Mouse (Mus musculus) limb, embryonic 15.5 days (tissue): ENCODE results near the gene Pdzd7. TPM values are rescaled to one million over a fixed set of nuclear protein-coding genes. Genes with fewer than 3 reads are reported as not detected.

Experiments
- ATAC-seq: fragments of 200-750 bp; cut with Nextera tagmentation; 2 replicates; pipeline ENCODE4 v1.8.0; 2017; ENCODE audit warnings: low read depth, moderate TSS enrichment; ENCODE audit not compliant: insufficient number of reproducible peaks, low FRiP score, low TSS enrichment
- H3K27ac ChIP-seq: fragments of 300-500 bp; sonication (generic); 2 replicates; pipeline ENCODE4 v1.5.1; 2015; ENCODE audit warnings: moderate library complexity, mild to moderate bottlenecking, inconsistent platforms
- H3K27me3 ChIP-seq: fragments of 300-500 bp; sonication (generic); 2 replicates; pipeline ENCODE4 v1.6.1; 2015; ENCODE audit warnings: inconsistent platforms
- H3K36me3 ChIP-seq: fragments of 300-500 bp; sonication (generic); 2 replicates; pipeline ENCODE4 v1.6.1; 2015; ENCODE audit warnings: inconsistent platforms
- H3K4me1 ChIP-seq: fragments of 300-500 bp; sonication (generic); 2 replicates; pipeline ENCODE4 v1.6.1; 2015; ENCODE audit warnings: inconsistent platforms
- H3K4me2 ChIP-seq: fragments of 300-500 bp; sonication (generic); 2 replicates; pipeline ENCODE4 v1.6.1; 2015; ENCODE audit warnings: mild to moderate bottlenecking, inconsistent platforms
- H3K4me3 ChIP-seq: fragments of 300-500 bp; sonication (generic); 2 replicates; pipeline ENCODE4 v1.5.1; 2015; ENCODE audit warnings: mild to moderate bottlenecking, inconsistent platforms
- H3K9ac ChIP-seq: fragments of 300-500 bp; sonication (generic); 2 replicates; pipeline ENCODE4 v1.6.1; 2015; ENCODE audit warnings: inconsistent platforms
- H3K9me3 ChIP-seq: fragments of 300-500 bp; sonication (generic); 2 replicates; pipeline ENCODE4 v1.6.1; 2016; ENCODE audit warnings: inconsistent platforms
- whole genome bisulfite sequencing: fragments of 180-500 bp; shearing (Covaris S2); methylation state at CpG from one replicate; pipeline ENCODE4 v1.1.7; 2015; 5-methylcytosine and 5-hydroxymethylcytosine counted together
- polyA plus RNA-seq: library from polyadenylated mRNA; unstranded; fragments of >200 nt; fragmentation: Nextera tagmentation; extraction: Ambion mirVana; gene quantifications from 2 replicates; pipeline ENCODE4 v1.2.1, GENCODE M21; 2015

The Pdzd7 gene
- polyA plus RNA-seq, 1 experiment from 2014 or later: 0.37 TPM

DNA sequence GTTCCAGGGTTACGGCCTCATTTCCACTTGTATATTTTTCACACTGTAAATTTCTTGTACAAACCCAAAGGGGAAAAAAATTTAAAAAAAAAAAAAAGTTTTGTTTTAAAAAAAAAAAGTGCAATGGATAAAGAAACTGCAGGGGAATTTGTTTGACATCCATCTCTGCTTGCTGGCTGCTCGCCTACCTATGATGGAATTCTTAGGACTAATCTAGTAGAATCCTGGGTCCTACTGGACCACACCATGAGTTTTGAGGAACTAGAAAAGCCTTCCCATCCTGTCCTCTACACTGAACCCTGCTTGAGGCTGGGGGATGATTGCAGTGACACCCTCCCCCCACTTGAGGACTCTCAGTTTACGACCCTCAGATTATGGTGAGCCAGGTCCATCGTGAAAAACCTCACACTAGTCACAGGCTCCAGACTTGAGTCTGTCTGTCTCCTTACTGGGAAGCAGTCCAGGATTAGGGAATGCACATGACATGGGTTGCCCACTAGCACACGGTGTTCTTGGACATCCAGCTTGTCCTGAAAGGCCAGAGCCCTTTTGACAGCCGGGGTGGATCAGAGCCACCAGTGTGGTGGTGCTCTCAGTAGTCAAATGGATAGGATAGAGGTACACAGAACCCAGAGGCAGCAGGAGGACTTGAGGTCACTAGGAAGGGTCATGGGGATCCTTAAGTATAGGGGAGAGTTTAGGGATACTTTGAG, 18.4 kb downstream of the Pdzd7 start:
- 70% methylated on average over 6 of the region's 6 CpGs for WGBS
- Histone ChIP-seq H3K9ac (no peak overlapping the region), H3K27me3 (no peaks in the 10 kb centered on the region)

DNA sequence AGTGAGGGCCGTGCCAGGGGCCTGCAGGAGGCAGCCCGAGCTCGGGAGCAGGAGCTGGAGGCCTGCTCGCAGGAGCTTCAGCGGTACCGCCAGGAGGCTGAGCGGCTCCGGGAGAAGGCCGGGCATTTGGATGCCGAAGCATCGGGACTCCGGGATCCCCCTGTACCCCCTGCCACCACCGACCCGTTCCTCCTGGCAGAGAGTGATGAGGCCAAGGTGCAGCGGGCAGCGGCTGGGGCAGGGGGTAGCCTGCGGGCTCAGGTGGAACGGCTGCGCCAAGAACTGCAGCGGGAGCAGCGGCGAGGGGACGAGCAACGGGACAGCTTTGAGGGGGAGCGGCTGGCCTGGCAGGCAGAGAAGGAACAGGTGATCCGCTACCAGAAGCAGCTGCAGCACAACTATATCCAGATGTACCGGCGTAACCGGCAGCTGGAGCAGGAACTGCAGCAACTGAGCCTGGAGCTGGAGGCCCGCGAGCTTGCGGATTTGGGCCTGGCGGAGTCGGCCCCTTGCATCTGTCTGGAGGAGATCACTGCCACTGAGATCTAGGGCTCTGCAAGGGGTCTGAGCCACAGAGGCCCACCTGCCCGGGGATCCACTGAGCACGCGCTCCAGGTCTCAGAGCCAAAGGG, 19.5 kb downstream of the Pdzd7 start:
- 75% methylated on average over 37 of the region's 37 CpGs for WGBS
- no peak for ATAC-seq
- Histone ChIP-seq H3K4me2 (no peak overlapping the region), H3K4me1 (peaks cover 24% of the 10 kb centered on the region), H3K9ac (no peak overlapping the region), H3K9me3 (no peaks in the 10 kb centered on the region), H3K27ac (no peak overlapping the region), H3K4me3 (no peak overlapping the region), H3K36me3 (peaks cover 71% of the 10 kb centered on the region), H3K27me3 (no peaks in the 10 kb centered on the region)

More for the DNA sequence above, 18.4 kb downstream of the Pdzd7 start:
- Histone ChIP-seq H3K4me1 (peaks cover 27% of the 10 kb centered on the region), H3K36me3 (peaks cover 62% of the 10 kb centered on the region), H3K27ac (no peak overlapping the region), H3K9me3 (no peaks in the 10 kb centered on the region), H3K4me3 (no peak overlapping the region), H3K4me2 (no peak overlapping the region)
- no peak for ATAC-seq

DNA sequence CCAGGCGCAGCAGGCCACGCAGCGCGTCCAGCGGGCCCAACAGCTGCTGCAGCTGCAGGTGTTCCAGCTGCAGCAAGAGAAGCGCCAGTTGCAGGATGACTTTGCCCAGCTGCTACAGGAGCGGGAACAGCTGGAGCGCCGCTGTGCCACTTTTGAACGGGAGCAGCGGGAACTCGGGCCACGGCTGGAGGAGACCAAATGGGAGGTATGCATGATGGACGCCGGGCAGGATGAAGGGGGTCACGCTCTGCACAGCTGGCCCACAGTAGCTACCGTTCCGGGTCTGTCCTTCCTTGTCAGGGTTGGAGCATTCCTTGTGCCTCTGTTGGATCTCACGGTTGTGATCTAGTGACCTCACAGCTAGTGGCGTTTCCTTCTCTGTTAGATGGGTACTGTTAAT, 20.7 kb downstream of the Pdzd7 start:
- Histone ChIP-seq H3K9me3 (no peaks in the 10 kb centered on the region), H3K9ac (no peak overlapping the region), H3K4me1 (peaks cover 24% of the 10 kb centered on the region), H3K27ac (no peak overlapping the region), H3K36me3 (peaks cover 71% of the 10 kb centered on the region), H3K27me3 (no peaks in the 10 kb centered on the region), H3K4me3 (no peak overlapping the region), H3K4me2 (no peak overlapping the region)
- no peak for ATAC-seq
- 88% methylated on average over 20 of the region's 20 CpGs for WGBS

DNA sequence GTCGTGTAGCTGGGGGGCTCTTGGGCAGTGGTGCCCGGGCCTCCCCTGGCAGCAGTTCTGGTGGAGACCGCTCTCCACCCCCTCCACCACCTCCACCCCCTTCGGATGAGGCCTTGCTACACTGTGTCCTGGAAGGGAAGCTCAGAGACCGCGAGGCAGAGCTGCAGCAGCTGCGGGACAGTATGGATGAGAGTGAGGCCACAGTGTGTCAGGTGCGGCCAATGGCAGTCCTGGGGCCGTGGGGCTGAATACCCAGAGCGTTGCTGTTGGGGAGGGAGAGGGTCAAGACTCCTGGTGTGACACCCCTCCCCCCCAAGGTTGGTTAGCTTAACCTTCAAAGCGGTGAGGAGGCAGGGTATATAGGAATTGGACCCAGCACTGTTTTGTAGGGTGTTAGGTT, 21.5 kb downstream of the Pdzd7 start:
- Histone ChIP-seq H3K4me3 (no peak overlapping the region), H3K9ac (no peak overlapping the region), H3K9me3 (no peaks in the 10 kb centered on the region), H3K4me2 (no peak overlapping the region), H3K4me1 (peaks cover 31% of the 10 kb centered on the region), H3K36me3 (peaks cover 70% of the 10 kb centered on the region), H3K27me3 (no peaks in the 10 kb centered on the region), H3K27ac (no peak overlapping the region)
- ATAC-seq: no peak
- WGBS: 84% methylated on average over 11 of the region's 11 CpGs

DNA sequence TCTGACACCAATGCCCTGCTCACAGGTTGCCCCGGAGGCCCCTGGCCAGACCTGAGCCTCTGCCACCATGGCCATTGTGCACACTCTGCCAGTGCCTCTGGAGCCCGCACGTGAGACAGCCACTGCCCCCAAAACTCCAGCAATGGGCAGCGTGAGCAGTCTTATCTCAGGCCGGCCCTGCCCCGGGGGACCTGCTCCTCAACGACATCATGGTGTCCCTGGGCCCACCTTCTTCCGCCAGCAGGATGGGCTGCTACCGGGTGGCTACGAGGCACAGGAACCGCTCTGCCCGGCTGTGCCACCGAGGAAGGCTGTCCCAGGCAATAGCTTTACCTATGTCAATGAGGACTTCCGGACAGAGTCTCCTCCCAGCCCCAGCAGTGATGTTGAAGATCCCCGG, 24.2 kb downstream of the Pdzd7 start:
- H3K9me3 ChIP-seq: no peaks in the 10 kb centered on the region

DNA sequence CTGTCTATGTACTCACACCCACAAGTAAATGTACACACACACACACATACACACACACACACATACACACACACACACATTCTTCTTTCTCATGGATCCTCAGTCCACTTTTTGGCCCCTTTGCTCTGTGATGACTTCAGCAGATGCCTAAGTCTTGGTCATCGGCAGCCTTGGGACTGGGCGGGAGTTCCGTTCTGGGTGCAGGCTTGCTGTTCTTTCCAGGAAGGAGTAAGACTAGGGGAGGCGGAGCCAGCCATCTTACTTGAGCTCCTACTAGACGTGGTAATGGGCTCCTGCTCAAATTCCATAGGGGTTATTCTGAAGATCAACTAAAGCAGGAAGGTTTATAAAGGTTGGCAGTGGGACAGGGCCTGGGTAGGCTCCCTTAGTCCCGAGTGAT, 25.2 kb downstream of the Pdzd7 start:
- H3K4me1 ChIP-seq: peaks cover 47% of the 10 kb centered on the region
- H3K36me3 ChIP-seq: peaks cover 34% of the 10 kb centered on the region

More for the DNA sequence above, 24.2 kb downstream of the Pdzd7 start:
- no peaks in the 10 kb centered on the region for H3K27me3 ChIP-seq
- H3K4me3 ChIP-seq: peak overlapping the region; percentile 12; the same call in 1 of the 2 replicates
- ATAC-seq: no peak
- H3K4me2 ChIP-seq: peak overlapping the region; percentile 29; the same call in 1 of the 2 replicates
- no peak overlapping the region for H3K9ac ChIP-seq
- H3K27ac ChIP-seq: no peak overlapping the region
- 92% methylated on average over 15 of the region's 15 CpGs for WGBS
- H3K4me1 ChIP-seq: peaks cover 38% of the 10 kb centered on the region
- H3K36me3 ChIP-seq: peaks cover 44% of the 10 kb centered on the region

DNA sequence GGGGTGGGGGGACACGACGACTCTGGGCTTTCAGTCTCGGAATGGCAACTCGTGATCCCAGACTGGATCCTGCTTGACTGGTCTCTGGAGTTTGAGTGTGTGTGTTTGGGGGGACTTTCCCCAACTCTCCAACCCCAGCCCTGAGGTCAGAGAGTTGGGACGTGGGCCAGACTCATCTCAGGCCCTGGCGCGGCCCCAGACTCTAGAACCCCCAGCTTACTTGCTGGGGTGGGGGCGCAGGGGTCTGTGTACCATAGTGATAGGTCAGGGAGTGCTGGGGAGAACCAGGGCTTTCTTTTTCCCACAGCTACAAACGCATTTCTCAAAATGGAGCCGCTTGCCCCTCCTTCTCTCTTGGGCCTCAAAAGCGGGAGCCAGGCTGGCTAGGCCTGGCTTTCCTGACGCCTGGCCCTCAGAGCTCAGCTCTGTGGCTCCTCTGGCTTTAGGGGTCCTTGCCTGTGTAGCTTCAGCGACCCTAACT, 27.1 kb downstream of the Pdzd7 start:
- H3K9me3 ChIP-seq: no peaks in the 10 kb centered on the region
- H3K4me2 ChIP-seq: peak overlapping the region; percentile 90
- WGBS: 2% methylated on average over 13 of the region's 13 CpGs
- peaks cover 67% of the 10 kb centered on the region for H3K4me1 ChIP-seq
- no peak for ATAC-seq
- H3K27me3 ChIP-seq: no peaks in the 10 kb centered on the region
- H3K9ac ChIP-seq: peak overlapping the region; percentile 70
- peak overlapping the region; percentile 67 for H3K4me3 ChIP-seq
- peak overlapping the region; percentile 99 for H3K27ac ChIP-seq
- H3K36me3 ChIP-seq: peaks cover 17% of the 10 kb centered on the region

More for the DNA sequence above, 25.2 kb downstream of the Pdzd7 start:
- H3K27me3 ChIP-seq: no peaks in the 10 kb centered on the region
- H3K27ac ChIP-seq: peak overlapping the region; percentile 61
- H3K4me3 ChIP-seq: peak overlapping the region; percentile 12
- WGBS: 47% methylated on average over 6 of the region's 6 CpGs
- ATAC-seq: no peak
- H3K9ac ChIP-seq: no peak overlapping the region
- peak overlapping the region; percentile 29 for H3K4me2 ChIP-seq
- no peaks in the 10 kb centered on the region for H3K9me3 ChIP-seq

DNA sequence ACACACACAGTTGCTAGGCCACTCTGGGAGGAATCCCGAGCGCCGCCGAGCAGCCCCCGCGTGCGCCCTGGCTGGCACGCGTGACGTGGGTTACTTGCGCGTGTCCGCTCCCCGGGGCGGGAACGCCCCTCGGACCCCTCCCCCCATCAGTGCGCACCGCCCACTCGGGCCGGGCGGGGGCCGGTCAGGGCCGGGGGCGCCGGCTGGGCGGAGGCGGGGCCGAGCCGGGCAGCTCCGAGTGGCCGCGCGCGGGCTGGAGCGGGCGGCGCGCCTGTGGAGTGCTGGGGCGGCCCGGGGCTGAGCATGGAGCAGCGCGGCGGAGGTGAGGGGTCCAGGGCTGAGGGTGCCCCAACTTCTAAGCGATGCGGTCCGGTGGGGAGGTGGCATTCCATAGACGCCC, 27.6 kb downstream of the Pdzd7 start:
- H3K9ac ChIP-seq: peak overlapping the region; percentile 70
- peak; percentile 59 for ATAC-seq
- H3K9me3 ChIP-seq: no peaks in the 10 kb centered on the region
- H3K27me3 ChIP-seq: no peaks in the 10 kb centered on the region
- under 1% methylated on average over 30 of the region's 48 CpGs for WGBS
- H3K4me3 ChIP-seq: peak overlapping the region; percentile 67
- peaks cover 71% of the 10 kb centered on the region for H3K4me1 ChIP-seq
- peaks cover 15% of the 10 kb centered on the region for H3K36me3 ChIP-seq
- peak overlapping the region; percentile 90 for H3K4me2 ChIP-seq
- H3K27ac ChIP-seq: peak overlapping the region; percentile 99

DNA sequence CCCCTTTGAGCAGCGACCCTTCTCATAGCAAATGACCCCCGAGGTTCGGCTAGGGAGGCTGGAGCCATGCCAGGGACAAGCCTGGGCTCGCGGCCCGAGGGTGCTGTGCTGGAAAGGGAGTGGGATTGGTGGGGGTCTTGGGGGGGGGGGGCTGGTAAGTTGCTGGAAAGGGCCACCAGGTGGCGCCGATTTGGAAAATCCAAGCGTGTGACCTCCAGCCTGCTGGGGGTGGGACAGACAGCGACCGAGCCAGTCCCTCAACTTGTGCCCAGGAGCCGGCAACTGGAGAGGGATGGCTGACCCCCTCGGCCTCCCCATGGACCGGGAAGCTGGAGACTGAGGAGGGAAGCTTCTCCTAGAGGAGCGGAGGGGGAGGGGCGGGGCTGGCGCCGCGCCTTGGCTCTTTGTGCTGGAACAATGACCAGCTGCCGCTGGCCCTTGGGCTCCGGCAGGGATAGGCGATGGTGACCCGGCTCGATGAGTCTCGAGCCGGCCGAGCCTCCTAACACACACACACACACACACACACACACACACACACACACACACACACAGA, 28.2 kb downstream of the Pdzd7 start:
- peak; percentile 32 for ATAC-seq

DNA sequence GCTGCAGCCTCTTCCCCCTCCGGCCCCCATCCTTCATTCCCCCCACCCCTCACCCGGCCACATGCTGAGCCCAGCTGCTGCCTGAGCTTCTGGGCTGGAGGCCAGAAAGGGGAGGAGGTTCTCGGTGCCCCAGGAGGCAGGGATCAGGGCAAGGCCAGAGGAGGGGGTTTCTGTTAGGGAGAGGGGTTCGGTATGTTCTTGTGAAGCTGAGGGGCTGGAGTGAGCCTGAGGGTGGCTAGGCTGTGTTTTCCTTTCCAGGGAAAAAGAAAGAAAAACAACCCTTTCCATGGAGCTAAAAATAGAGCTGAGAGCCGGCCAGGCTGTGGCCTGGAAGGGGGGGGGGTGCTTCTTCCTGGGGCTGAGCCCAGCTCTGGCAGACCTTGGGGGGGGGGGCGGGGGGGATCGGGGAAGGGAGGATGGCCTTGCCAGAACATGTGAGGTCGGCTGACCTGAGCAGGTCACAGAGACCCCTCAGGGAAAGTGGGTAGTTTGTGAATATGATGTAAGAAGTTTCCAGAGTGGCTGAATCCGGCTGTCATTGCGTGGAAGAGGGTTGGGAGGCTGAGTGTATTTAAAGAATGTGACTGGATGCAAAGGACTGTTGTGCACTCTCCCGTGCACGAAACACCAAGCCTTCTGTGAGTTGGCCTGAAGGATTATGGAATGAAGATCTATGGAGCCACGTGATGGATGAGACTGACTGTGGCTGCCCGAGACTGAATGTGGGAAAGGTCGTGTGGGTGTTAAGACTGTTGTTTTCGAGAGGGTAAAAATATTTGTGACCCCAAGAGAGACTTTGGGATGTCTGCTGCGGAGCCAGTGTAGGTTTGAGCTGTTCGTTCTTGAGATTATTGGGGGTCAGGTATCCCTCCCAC, 28.9 kb downstream of the Pdzd7 start:
- H3K4me1 ChIP-seq: peaks cover 76% of the 10 kb centered on the region
- under 1% methylated on average over 18 of the region's 18 CpGs for WGBS
- peak; percentile 68 for ATAC-seq
- peak overlapping the region; percentile 90 for H3K4me2 ChIP-seq
- H3K27me3 ChIP-seq: no peaks in the 10 kb centered on the region
- peak overlapping the region; percentile 99 for H3K27ac ChIP-seq
- peak overlapping the region; percentile 45; the same call in 1 of the 2 replicates for H3K9ac ChIP-seq
- H3K4me3 ChIP-seq: peak overlapping the region; percentile 67
- H3K9me3 ChIP-seq: no peaks in the 10 kb centered on the region
- peaks cover 13% of the 10 kb centered on the region for H3K36me3 ChIP-seq

More for the DNA sequence above, 28.2 kb downstream of the Pdzd7 start:
- no peaks in the 10 kb centered on the region for H3K27me3 ChIP-seq
- H3K4me1 ChIP-seq: peaks cover 78% of the 10 kb centered on the region
- H3K4me2 ChIP-seq: peak overlapping the region; percentile 90
- H3K9me3 ChIP-seq: no peaks in the 10 kb centered on the region
- H3K36me3 ChIP-seq: peaks cover 12% of the 10 kb centered on the region
- H3K9ac ChIP-seq: peak overlapping the region; percentile 70
- under 1% methylated on average over 25 of the region's 27 CpGs for WGBS
- peak overlapping the region; percentile 99 for H3K27ac ChIP-seq
- peak overlapping the region; percentile 67 for H3K4me3 ChIP-seq

DNA sequence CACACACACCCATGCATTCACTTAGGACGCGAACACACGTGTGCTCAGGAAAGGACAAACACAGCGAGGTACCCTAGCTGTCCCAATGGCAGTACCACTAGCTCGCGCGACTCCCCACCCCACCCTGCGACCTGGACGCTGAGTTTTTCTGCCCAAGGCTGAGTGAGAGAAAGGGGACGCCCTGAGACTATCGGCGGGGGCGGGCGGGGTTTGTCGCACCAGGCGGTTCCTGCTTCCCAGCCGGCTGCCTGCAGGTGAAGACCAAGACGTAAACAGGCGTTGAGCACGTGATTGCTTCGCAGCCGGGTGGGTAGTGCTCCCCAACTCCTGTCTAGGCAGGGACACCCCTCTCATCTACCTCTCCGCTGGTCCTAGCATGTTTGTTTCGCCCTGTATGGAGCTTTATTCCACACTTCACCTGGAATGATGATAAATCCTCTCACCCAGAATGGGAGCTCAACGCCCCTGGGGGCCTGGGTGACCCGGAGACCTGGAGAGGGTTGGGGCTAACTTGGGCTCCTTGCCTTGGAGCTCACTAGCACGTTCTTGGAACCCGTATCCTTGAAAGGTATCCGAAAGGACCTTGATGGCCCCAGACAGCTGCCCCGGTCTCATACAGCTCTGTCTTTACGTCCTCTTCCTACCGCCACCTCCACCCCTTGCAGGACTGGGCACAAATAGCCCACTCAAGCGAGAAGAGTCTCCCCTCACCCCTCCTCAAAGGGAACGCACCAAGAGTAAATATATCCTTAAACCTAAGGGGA, 29.8 kb downstream of the Pdzd7 start:
- H3K4me2 ChIP-seq: peak overlapping the region; percentile 90
- H3K27ac ChIP-seq: peak overlapping the region; percentile 99
- no peaks in the 10 kb centered on the region for H3K27me3 ChIP-seq
- peaks cover 19% of the 10 kb centered on the region for H3K36me3 ChIP-seq
- H3K9ac ChIP-seq: peak overlapping the region; percentile 45
- H3K9me3 ChIP-seq: no peaks in the 10 kb centered on the region
- WGBS: 0% methylated on average over 34 of the region's 34 CpGs
- ATAC-seq: peak; percentile 27; the same call in 1 of the 2 replicates
- peaks cover 68% of the 10 kb centered on the region for H3K4me1 ChIP-seq
- peak overlapping the region; percentile 67 for H3K4me3 ChIP-seq
